Mouse (Mus musculus) MEL (cell line): Measurements from ENCODE around the gene E130218I03Rik. TPM values are rescaled to one million over a fixed set of nuclear protein-coding genes. Genes with fewer than 3 reads are reported as not detected.

Source experiments
- DNase-seq: peaks from one replicate; pipeline ENCODE4 v3.0.0; 2011; ENCODE audit warnings: low read depth, low spot score
- H3K27ac ChIP-seq: 2 replicates; pipeline ENCODE4 v1.5.1; 2012; ENCODE audit warnings: low read depth, mild to moderate bottlenecking, control low read depth, low read length, moderate library complexity; ENCODE audit not compliant: control insufficient read depth
- H3K27me3 ChIP-seq, 2 experiments: fragments of 150-350 bp in 1 of 2; sonication (generic) in 1 of 2; 2 replicates each; pipeline ENCODE4 v1.6.1; 2012; ENCODE audit warnings: low read length in 2 of 2, mild to moderate bottlenecking in 2 of 2, improper control_type of control experiment in 1 of 2, moderate library complexity in 1 of 2; ENCODE audit not compliant: insufficient read depth in 2 of 2, control insufficient read depth in 1 of 2
- H3K36me3 ChIP-seq, 2 experiments: 2 replicates each; pipeline ENCODE4 v1.6.1; 2012 to 2014; ENCODE audit warnings: low read length in 2 of 2, improper control_type of control experiment in 1 of 2, inconsistent platforms in 1 of 2, mild to moderate bottlenecking in 1 of 2; ENCODE audit not compliant: insufficient read depth in 2 of 2, control insufficient read depth in 1 of 2
- H3K4me1 ChIP-seq, 2 experiments: fragments of 150-350 bp in 1 of 2; sonication (generic) in 1 of 2; 2 replicates each; pipeline ENCODE4 v1.6.1; 2012; ENCODE audit warnings: low read length in 2 of 2, improper control_type of control experiment in 1 of 2, mild to moderate bottlenecking in 1 of 2; ENCODE audit not compliant: insufficient read depth in 2 of 2, control insufficient read depth in 1 of 2
- H3K4me3 ChIP-seq, 2 experiments: fragments of 150-350 bp in 1 of 2; sonication (generic) in 1 of 2; 2 replicates each; pipeline ENCODE4 v1.5.1; 2012; ENCODE audit warnings: low read depth in 2 of 2, low read length in 2 of 2, mild to moderate bottlenecking in 2 of 2, moderate library complexity in 2 of 2, control low read depth in 1 of 2, improper control_type of control experiment in 1 of 2; ENCODE audit not compliant: control insufficient read depth in 1 of 2, insufficient read depth in 1 of 2
- H3K79me2 ChIP-seq: 2 replicates; pipeline ENCODE4 v1.6.1; 2012; ENCODE audit warnings: mild to moderate bottlenecking, low read length, moderate library complexity; ENCODE audit not compliant: control insufficient read depth, poor library complexity, insufficient read depth
- H3K9ac ChIP-seq: 2 replicates; pipeline ENCODE4 v1.6.1; 2012; ENCODE audit warnings: low read depth, mild to moderate bottlenecking, control low read depth, low read length, moderate library complexity; ENCODE audit not compliant: control insufficient read depth, poor library complexity, severe bottlenecking
- H3K9me3 ChIP-seq: fragments of 150-350 bp; sonication (generic); replicated peaks from 2 replicates; pipeline ENCODE4 v1.6.1; 2012; ENCODE audit warnings: mild to moderate bottlenecking, low read length, improper control_type of control experiment, moderate library complexity; ENCODE audit not compliant: insufficient read depth
- CHD1 ChIP-seq: IDR thresholded peaks from 2 replicates; pipeline ENCODE4 v1.6.1; 2012; ENCODE audit warnings: low read depth, mild to moderate bottlenecking, inconsistent platforms, low read length, improper control_type of control experiment
- CHD2 ChIP-seq: IDR thresholded peaks from 2 replicates; pipeline ENCODE4 v1.6.1; 2011; ENCODE audit warnings: low read length, improper control_type of control experiment
- ELF1 ChIP-seq: IDR thresholded peaks from 2 replicates; pipeline ENCODE4 v1.6.1; 2014; ENCODE audit warnings: low read depth, mild to moderate bottlenecking, inconsistent platforms, low read length, improper control_type of control experiment, moderate library complexity
- EP300 ChIP-seq, 2 experiments: IDR thresholded peaks; 2 replicates each; pipeline ENCODE4 v1.6.1; 2011; ENCODE audit warnings: improper control_type of control experiment in 2 of 2, low read length in 2 of 2, low read depth in 1 of 2, mild to moderate bottlenecking in 1 of 2
- GABPA ChIP-seq: IDR thresholded peaks from 2 replicates; pipeline ENCODE4 v1.6.1; 2012; ENCODE audit warnings: low read depth, mild to moderate bottlenecking, inconsistent platforms, low read length, improper control_type of control experiment, moderate library complexity
- KAT2A ChIP-seq: conservative IDR thresholded peaks from 2 replicates; pipeline ENCODE4 v1.6.1; 2012; ENCODE audit warnings: low read depth, low read length, improper control_type of control experiment, inconsistent platforms
- MAX ChIP-seq: IDR thresholded peaks from 2 replicates; pipeline ENCODE4 v1.6.1; 2011; ENCODE audit warnings: low read length, improper control_type of control experiment
- MAZ ChIP-seq: IDR thresholded peaks from 2 replicates; pipeline ENCODE4 v1.6.1; 2012; ENCODE audit warnings: low read depth, mild to moderate bottlenecking, inconsistent platforms, low read length, improper control_type of control experiment
- MXI1 ChIP-seq: IDR thresholded peaks from 2 replicates; pipeline ENCODE4 v1.6.1; 2011; ENCODE audit warnings: mild to moderate bottlenecking, low read depth, low read length, improper control_type of control experiment
- MYB ChIP-seq: IDR thresholded peaks from 2 replicates; pipeline ENCODE4 v1.6.1; 2011; ENCODE audit warnings: mild to moderate bottlenecking, low read depth, low read length, improper control_type of control experiment
- NELFE ChIP-seq: IDR thresholded peaks from 2 replicates; pipeline ENCODE4 v1.6.1; 2011; ENCODE audit warnings: low read depth, low read length, improper control_type of control experiment
- NRF1 ChIP-seq: IDR thresholded peaks from 2 replicates; pipeline ENCODE4 v1.6.1; 2014; ENCODE audit warnings: low read depth, mild to moderate bottlenecking, inconsistent platforms, low read length, improper control_type of control experiment, moderate library complexity; ENCODE audit not compliant: poor library complexity, insufficient read depth, severe bottlenecking
- POLR2A ChIP-seq, 2 experiments: IDR thresholded peaks; 2 replicates each; pipeline ENCODE4 v1.6.1; 2011 to 2012; ENCODE audit warnings: low read length in 2 of 2, mild to moderate bottlenecking in 2 of 2, control low read depth in 1 of 2, improper control_type of control experiment in 1 of 2, low read depth in 1 of 2, moderate library complexity in 1 of 2; ENCODE audit not compliant: control insufficient read depth in 1 of 2, insufficient read depth in 1 of 2, poor library complexity in 1 of 2
- POLR2AphosphoS2 ChIP-seq: IDR thresholded peaks from 2 replicates; pipeline ENCODE4 v1.6.1; 2011; ENCODE audit warnings: low read length, improper control_type of control experiment
- SIN3A ChIP-seq: IDR thresholded peaks from 2 replicates; pipeline ENCODE4 v1.6.1; 2012; ENCODE audit warnings: low read length, improper control_type of control experiment, inconsistent platforms
- TBP ChIP-seq: IDR thresholded peaks from 2 replicates; pipeline ENCODE4 v1.8.0; 2011; ENCODE audit warnings: low read depth, low read length, improper control_type of control experiment
- USF2 ChIP-seq, 2 experiments: IDR thresholded peaks; 2 replicates each; pipeline ENCODE4 v1.6.1; 2011 to 2012; ENCODE audit warnings: improper control_type of control experiment in 2 of 2, low read length in 2 of 2, borderline replicate concordance in 1 of 2, inconsistent platforms in 1 of 2, low read depth in 1 of 2, mild to moderate bottlenecking in 1 of 2; ENCODE audit not compliant: insufficient read depth in 1 of 2
- ZC3H11A ChIP-seq: IDR thresholded peaks from 2 replicates; pipeline ENCODE4 v1.6.1; 2012; ENCODE audit warnings: low read depth, mild to moderate bottlenecking, inconsistent platforms, low read length, improper control_type of control experiment
- ZKSCAN1 ChIP-seq: IDR thresholded peaks from 2 replicates; pipeline ENCODE4 v1.6.1; 2012; ENCODE audit warnings: low read depth, mild to moderate bottlenecking, inconsistent platforms, low read length, improper control_type of control experiment, moderate library complexity
- ZMIZ1 ChIP-seq: IDR thresholded peaks from 2 replicates; pipeline ENCODE4 v1.6.1; 2012; ENCODE audit warnings: low read depth, mild to moderate bottlenecking, inconsistent platforms, low read length, improper control_type of control experiment, moderate library complexity
- ZNF384 ChIP-seq: IDR thresholded peaks from 2 replicates; pipeline ENCODE4 v1.6.1; 2012; ENCODE audit warnings: low read depth, mild to moderate bottlenecking, inconsistent platforms, low read length, improper control_type of control experiment
- polyA plus RNA-seq, 2 experiments: library from polyadenylated mRNA; stranded (reverse) in 1 of 2; unstranded in 1 of 2; fragments of >175 nt in 1 of 2; fragments of >200 nt in 1 of 2; gene quantifications; 2 replicates each; pipeline versions ENCODE4 v1.2.1 to v1.2.4; 2012; ENCODE audit warnings: low replicate concordance in 2 of 2, low read depth in 1 of 2; ENCODE audit not compliant: insufficient read length in 2 of 2, insufficient read depth in 1 of 2, missing spikeins in 1 of 2
- total RNA-seq: library from RNA; depleted of rRNA; stranded (reverse); fragments of 300-350 nt; gene quantifications from 2 replicates; pipeline ENCODE4 v1.2.3, GENCODE M21; 2012; rRNA removed

E130218I03Rik gene
- total RNA-seq, result 1.6 and 2.8 TPM in 2 replicates
- polyA plus RNA-seq, result 1 to 10 TPM in 1 of 2 experiments, not detected in 1; 1.6 TPM

- Histone ChIP-seq H3K9ac (peak within 1 kb of the TSS; percentile 97), H3K27me3 (no peaks in the 10 kb centered on the region), H3K36me3 (peaks cover 0 to 3% of the 10 kb centered on the region in 2 experiments; a peak in 2 of 4 replicates), H3K27ac (no peak within 1 kb of the TSS), H3K4me1 (peaks cover 0 to 16% of the 10 kb centered on the region in 2 experiments; a peak in 2 of 4 replicates), H3K79me2 (peaks cover 10% of the 10 kb centered on the region), H3K4me3 (peak within 1 kb of the TSS; percentile 74 to 99), H3K9me3 (no peaks in the 10 kb centered on the region)
- no peak for DNase-seq
- TF ChIP-seq POLR2A (IDR thresholded peaks at IDR 0.05; ENCODE audit: control insufficient read depth in 1 of 2, insufficient read depth in 1 of 2, low read depth in 1 of 2, low read length in 2 of 2, poor library complexity in 1 of 2), result peak in 1 of 2 experiments; percentile 30; a peak in 1 of 4 replicates
- TF ChIP-seq NELFE, result no peak
- no peak for TF ChIP-seq MAX
- TF ChIP-seq USF2 (IDR thresholded peaks at IDR 0.05; ENCODE audit: borderline replicate concordance in 1 of 2, insufficient read depth in 1 of 2, low read depth in 1 of 2, low read length in 2 of 2), result no peak
These were observed at the start of gene E130218I03Rik for GRCm38 (mm10) chr4:134243516-134244250. Gene E130218I03Rik (plus strand): TSS chr4:134243662.

- no peak overlapping the region for H3K9ac ChIP-seq
- DNase-seq, result no peak
- no peaks in the 10 kb centered on the region for H3K4me1 ChIP-seq
- H3K27me3 ChIP-seq, result no peaks in the 10 kb centered on the region
- H3K27ac ChIP-seq, result no peak overlapping the region
- H3K4me3 ChIP-seq, result no peak overlapping the region
- TF ChIP-seq ZNF384 (no peak), MXI1 (no peak), MYB (no peak), POLR2AphosphoS2 (no peak), ELF1 (no peak), SIN3A (no peak)
- no peaks in the 10 kb centered on the region for H3K9me3 ChIP-seq
- no peaks in the 10 kb centered on the region for H3K36me3 ChIP-seq
- no peaks in the 10 kb centered on the region for H3K79me2 ChIP-seq
These were observed 44.1 kb upstream of the E130218I03Rik start for GRCm38 (mm10) chr4:134199371-134199770.

GRCm38 (mm10) chr4:134202904-134203303 is 40.6 kb upstream of the E130218I03Rik start, which contains the start of gene Gm7534:
Gene Gm7534 (minus strand): TSS chr4:134203004.
- Histone ChIP-seq H3K36me3 (no peaks in the 10 kb centered on the region), H3K27me3 (peaks cover 0 to 2% of the 10 kb centered on the region in 2 experiments; a peak in 2 of 4 replicates)
- no peak for TF ChIP-seq EP300 (IDR thresholded peaks at IDR 0.05; ENCODE audit: low read depth in 1 of 2, low read length in 2 of 2)
- TF ChIP-seq ZKSCAN1, result no peak
- no peak for TF ChIP-seq CHD2
- TF ChIP-seq TBP, result no peak
- TF ChIP-seq POLR2AphosphoS2, result no peak
- no peak for TF ChIP-seq NELFE
- TF ChIP-seq KAT2A, result no peak
- TF ChIP-seq USF2 (IDR thresholded peaks at IDR 0.05; ENCODE audit: borderline replicate concordance in 1 of 2, insufficient read depth in 1 of 2, low read depth in 1 of 2, low read length in 2 of 2), result no peak
- TF ChIP-seq SIN3A, result no peak
- no peak for TF ChIP-seq GABPA
- no peak for TF ChIP-seq ZMIZ1
- TF ChIP-seq ZC3H11A, result no peak
- no peak for TF ChIP-seq CHD1
- no peak for TF ChIP-seq MAZ
- TF ChIP-seq NRF1, result no peak
- no peak for TF ChIP-seq POLR2A (IDR thresholded peaks at IDR 0.05; ENCODE audit: control insufficient read depth in 1 of 2, insufficient read depth in 1 of 2, low read depth in 1 of 2, low read length in 2 of 2, poor library complexity in 1 of 2)
- TF ChIP-seq, all 39 proteins: peak for 0
- no peak within 1 kb of the TSS for H3K4me3 ChIP-seq
- H3K9ac ChIP-seq, result no peak within 1 kb of the TSS
- no peaks in the 10 kb centered on the region for H3K9me3 ChIP-seq
- no peaks in the 10 kb centered on the region for H3K79me2 ChIP-seq
- no peak for DNase-seq
- no peak within 1 kb of the TSS for H3K27ac ChIP-seq
- H3K4me1 ChIP-seq, result no peaks in the 10 kb centered on the region
